Mouse (Mus musculus) forebrain, embryonic 16.5 days (tissue): ENCODE results near the gene Mylpf. TPM values are rescaled to one million over a fixed set of nuclear protein-coding genes. Genes with fewer than 3 reads are reported as not detected.

Experiments used
- ATAC-seq: fragments of 200-750 bp; cut with Nextera tagmentation; 2 replicates; pipeline ENCODE4 v1.8.0; 2017; ENCODE audit warnings: mild to moderate bottlenecking, moderate library complexity
- H3K27ac ChIP-seq: fragments of 300-500 bp; sonication (generic); 2 replicates; pipeline ENCODE4 v1.5.1; 2014; ENCODE audit warnings: low read length, control low read depth
- H3K27me3 ChIP-seq: fragments of 300-500 bp; sonication (generic); replicated peaks from 2 replicates; pipeline ENCODE4 v1.6.1; 2014; ENCODE audit warnings: low read length; ENCODE audit not compliant: control insufficient read depth, insufficient read depth
- H3K36me3 ChIP-seq: fragments of 300-500 bp; sonication (generic); 2 replicates; pipeline ENCODE4 v1.6.1; 2014; ENCODE audit not compliant: control insufficient read depth, insufficient read depth
- H3K4me1 ChIP-seq: fragments of 300-500 bp; sonication (generic); replicated peaks from 2 replicates; pipeline ENCODE4 v1.6.1; 2014; ENCODE audit warnings: low read length; ENCODE audit not compliant: control insufficient read depth, insufficient read depth
- H3K4me2 ChIP-seq: fragments of 300-500 bp; sonication (generic); 2 replicates; pipeline ENCODE4 v1.6.1; 2014; ENCODE audit warnings: mild to moderate bottlenecking, low read length, control low read depth
- H3K4me3 ChIP-seq: fragments of 300-500 bp; sonication (generic); replicated peaks from 2 replicates; pipeline ENCODE4 v1.5.1; 2014; ENCODE audit warnings: mild to moderate bottlenecking, low read length, control low read depth
- H3K9ac ChIP-seq: fragments of 300-500 bp; sonication (generic); replicated peaks from 2 replicates; pipeline ENCODE4 v1.6.1; 2014; ENCODE audit warnings: low read depth, low read length, control low read depth
- H3K9me3 ChIP-seq: fragments of 300-500 bp; sonication (generic); 2 replicates; pipeline ENCODE4 v1.6.1; 2016; ENCODE audit warnings: low read length; ENCODE audit not compliant: control insufficient read depth
- WGBS: fragments of 180-500 bp; shearing (Covaris S2); extraction: QIAGEN DNeasy Blood & Tissue Kit; methylation state at CpG from one replicate; pipeline ENCODE4 v1.1.7; 2014; 5-methylcytosine and 5-hydroxymethylcytosine counted together
- polyA plus RNA-seq: library from polyadenylated mRNA; unstranded; fragments of >200 nt; fragmentation: Nextera tagmentation; extraction: Ambion mirVana; gene quantifications from 2 replicates; pipeline ENCODE4 v1.2.1, GENCODE M21; 2015

The Mylpf gene
- polyA plus RNA-seq, 1 experiment from 2014 or later = 4.1 TPM

GRCm38 (mm10) chr7:127220440-127220839 is 11.8 kb downstream of the Mylpf start:
- 84% methylated on average over 6 of the region's 6 CpGs for WGBS

DNA sequence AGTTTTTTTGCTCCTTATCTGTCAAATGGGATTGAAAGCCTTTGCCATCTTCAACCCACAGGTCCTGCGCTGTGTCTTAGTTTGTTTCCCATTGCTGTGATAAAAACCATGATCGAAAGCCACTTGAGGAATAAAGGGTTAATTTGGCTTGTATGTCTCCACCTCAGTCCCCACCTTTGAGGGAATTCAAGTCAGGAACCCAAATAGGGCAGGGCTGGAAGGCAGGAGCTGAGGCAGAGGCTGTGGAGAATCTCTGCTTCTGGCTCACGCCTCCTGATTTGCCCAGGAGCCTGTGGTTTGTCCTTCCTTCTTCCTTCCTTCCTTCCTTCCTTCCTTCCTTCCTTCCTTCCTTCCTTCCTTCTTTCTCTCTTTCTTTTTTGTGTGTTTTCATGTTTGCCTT is 14.4 kb downstream of the Mylpf start:
- Histone ChIP-seq H3K36me3 (no peaks in the 10 kb centered on the region), H3K9ac (no peak overlapping the region), H3K4me1 (no peaks in the 10 kb centered on the region), H3K4me2 (no peak overlapping the region), H3K4me3 (no peak overlapping the region), H3K27ac (no peak overlapping the region), H3K27me3 (no peaks in the 10 kb centered on the region), H3K9me3 (no peaks in the 10 kb centered on the region)
- 99% methylated on average over 3 of the region's 3 CpGs for WGBS
- no peak for ATAC-seq

More at GRCm38 (mm10) chr7:127220440-127220839, 11.8 kb downstream of the Mylpf start:
- Histone ChIP-seq H3K4me2 (no peak overlapping the region), H3K27me3 (no peaks in the 10 kb centered on the region), H3K9ac (no peak overlapping the region), H3K27ac (no peak overlapping the region), H3K36me3 (no peaks in the 10 kb centered on the region), H3K9me3 (no peaks in the 10 kb centered on the region), H3K4me1 (no peaks in the 10 kb centered on the region), H3K4me3 (no peak overlapping the region)
- no peak for ATAC-seq

DNA sequence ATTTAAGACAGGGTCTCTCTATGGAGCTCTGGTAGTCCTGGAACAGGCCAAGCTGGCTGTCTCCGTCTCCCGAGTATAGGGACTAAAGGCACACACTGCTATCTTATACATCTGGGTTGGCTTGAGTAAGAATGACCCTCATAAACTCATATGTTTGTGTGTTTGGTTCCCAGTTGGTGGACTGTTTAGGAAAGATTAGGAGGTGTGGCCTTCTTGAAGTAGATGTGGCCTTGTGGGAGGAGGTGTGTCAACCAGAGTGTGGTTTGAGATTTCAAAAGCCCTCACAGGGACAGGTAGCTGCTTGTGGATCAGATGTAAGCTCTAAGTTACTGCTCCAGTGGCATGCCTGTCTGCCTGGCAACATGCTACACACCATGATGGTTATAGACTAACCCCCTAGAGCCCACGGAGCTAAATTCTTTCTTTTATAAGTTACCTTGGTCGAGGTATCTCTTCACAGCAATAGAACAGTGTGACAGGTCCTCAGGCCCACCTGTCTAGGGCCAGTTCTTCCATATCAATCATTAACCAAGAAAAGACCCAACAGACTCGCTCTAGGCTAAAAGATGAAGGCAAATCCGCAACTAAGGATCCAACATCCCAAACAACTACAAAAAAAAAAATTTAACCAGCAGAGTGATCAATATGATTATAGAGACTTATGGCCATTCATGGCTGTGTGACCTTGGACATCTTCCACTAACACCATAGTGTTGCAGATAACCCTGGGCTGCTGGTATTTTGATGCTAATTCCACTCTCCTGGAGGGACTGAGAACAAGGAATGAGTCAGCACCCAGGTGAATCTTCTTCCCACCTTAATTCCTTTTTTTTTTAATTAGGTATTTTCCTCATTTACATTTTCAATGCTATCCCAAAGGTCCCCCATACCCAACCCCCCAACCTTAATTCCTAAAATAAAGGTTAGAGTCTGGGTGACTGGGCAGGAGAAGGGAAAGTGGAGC is 15.1 kb downstream of the Mylpf start:
- WGBS = 93% methylated on average over 6 of the region's 6 CpGs
- Histone ChIP-seq H3K9ac (no peak overlapping the region), H3K4me1 (no peaks in the 10 kb centered on the region), H3K4me2 (no peak overlapping the region), H3K9me3 (no peaks in the 10 kb centered on the region), H3K4me3 (no peak overlapping the region), H3K27ac (no peak overlapping the region), H3K36me3 (no peaks in the 10 kb centered on the region), H3K27me3 (no peaks in the 10 kb centered on the region)
- no peak for ATAC-seq

GRCm38 (mm10) chr7:127224616-127225015 is 15.9 kb downstream of the Mylpf start:
- Histone ChIP-seq H3K4me2 (no peak overlapping the region), H3K9me3 (no peaks in the 10 kb centered on the region), H3K4me3 (no peak overlapping the region), H3K27me3 (no peaks in the 10 kb centered on the region), H3K4me1 (peaks cover under 1% of the 10 kb centered on the region; the same call in 1 of the 2 replicates), H3K36me3 (no peaks in the 10 kb centered on the region), H3K9ac (no peak overlapping the region), H3K27ac (no peak overlapping the region)
- 92% methylated on average over 6 of the region's 6 CpGs for WGBS
- ATAC-seq = no peak

DNA sequence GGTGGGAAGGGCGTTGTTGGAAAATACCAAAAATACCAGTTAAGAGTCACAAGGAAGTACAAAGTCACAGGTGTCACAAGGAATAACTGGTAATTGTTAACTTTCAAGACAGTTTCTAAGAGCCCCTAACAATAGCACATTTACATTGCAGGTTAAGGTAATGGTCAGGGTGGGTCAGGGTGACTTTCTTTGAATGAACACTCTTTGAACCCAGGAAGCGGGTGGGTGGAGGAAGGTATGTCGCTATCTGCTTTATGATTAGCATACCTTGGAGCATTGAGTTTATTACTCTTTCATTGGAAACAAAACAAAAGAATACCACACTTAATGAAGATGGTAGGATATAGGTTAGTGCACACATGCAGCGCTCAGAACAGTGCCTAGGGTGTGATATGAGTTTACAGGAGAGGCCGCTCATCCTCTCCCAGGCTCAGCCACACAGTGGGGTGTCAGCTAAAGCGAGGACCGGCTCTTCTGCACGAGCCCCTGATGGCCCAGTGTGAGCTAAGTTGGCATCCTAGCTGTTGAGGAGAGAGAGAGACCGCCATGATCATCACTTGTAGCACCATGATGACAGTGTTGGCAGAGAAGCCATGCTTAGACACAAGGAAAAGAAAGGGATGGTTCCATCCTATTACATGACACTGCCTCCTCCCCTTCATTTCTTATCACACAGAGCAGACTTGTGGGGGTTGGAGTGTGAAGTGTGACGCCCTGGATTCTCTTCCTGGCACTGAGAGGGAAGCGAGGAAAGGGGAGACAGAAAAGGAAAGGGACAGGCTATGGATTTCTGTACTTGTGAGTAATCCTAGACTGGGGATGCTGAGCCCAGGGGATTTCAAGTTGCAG is 16.7 kb downstream of the Mylpf start:
- no peaks in the 10 kb centered on the region for H3K36me3 ChIP-seq
- no peak overlapping the region for H3K27ac ChIP-seq
- H3K4me2 ChIP-seq = no peak overlapping the region
- no peak for ATAC-seq
- WGBS = 89% methylated on average over 11 of the region's 11 CpGs
- H3K27me3 ChIP-seq = no peaks in the 10 kb centered on the region
- H3K4me3 ChIP-seq = no peak overlapping the region
- H3K9me3 ChIP-seq = no peaks in the 10 kb centered on the region
- no peak overlapping the region for H3K9ac ChIP-seq
- peaks cover 8% of the 10 kb centered on the region for H3K4me1 ChIP-seq

- no peak overlapping the region for H3K27ac ChIP-seq
- H3K4me1 ChIP-seq = peaks cover 23% of the 10 kb centered on the region
- no peaks in the 10 kb centered on the region for H3K36me3 ChIP-seq
- no peaks in the 10 kb centered on the region for H3K9me3 ChIP-seq
- no peak overlapping the region for H3K9ac ChIP-seq
- H3K27me3 ChIP-seq = no peaks in the 10 kb centered on the region
- H3K4me3 ChIP-seq = no peak overlapping the region
- no peak overlapping the region for H3K4me2 ChIP-seq
- no peak for ATAC-seq
- WGBS = 69% methylated on average over 4 of the region's 4 CpGs
Measured at GRCm38 (mm10) chr7:127228615-127229303, 20.1 kb downstream of the Mylpf start.

DNA sequence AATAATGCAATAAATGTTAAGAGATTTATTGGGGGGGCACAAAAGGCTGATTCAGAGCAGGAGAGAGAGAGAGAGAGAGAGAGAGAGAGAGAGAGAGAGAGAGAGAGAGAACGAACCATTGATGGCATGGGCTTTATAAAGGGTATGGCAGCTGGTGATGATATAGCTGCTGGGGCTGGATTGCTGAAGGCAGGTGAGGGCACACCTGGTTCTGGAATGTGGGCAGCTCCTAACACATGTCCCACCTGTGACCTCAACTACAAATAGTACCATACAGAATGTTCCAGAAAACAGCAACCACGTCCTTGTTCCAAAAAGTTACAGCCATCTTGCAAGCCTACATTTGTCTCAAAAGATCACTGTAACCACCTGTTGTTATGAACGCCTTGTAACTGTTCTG is 22.7 kb downstream of the Mylpf start:
- no peak overlapping the region for H3K27ac ChIP-seq
- H3K4me1 ChIP-seq = peaks cover 34% of the 10 kb centered on the region
- 62% methylated on average over 3 of the region's 3 CpGs for WGBS
- H3K4me3 ChIP-seq = peak overlapping the region; percentile 85
- H3K9me3 ChIP-seq = no peaks in the 10 kb centered on the region
- H3K9ac ChIP-seq = peak overlapping the region; percentile 96
- no peak for ATAC-seq
- peak overlapping the region; percentile 99 for H3K4me2 ChIP-seq
- peaks cover 12% of the 10 kb centered on the region for H3K36me3 ChIP-seq
- no peaks in the 10 kb centered on the region for H3K27me3 ChIP-seq

DNA sequence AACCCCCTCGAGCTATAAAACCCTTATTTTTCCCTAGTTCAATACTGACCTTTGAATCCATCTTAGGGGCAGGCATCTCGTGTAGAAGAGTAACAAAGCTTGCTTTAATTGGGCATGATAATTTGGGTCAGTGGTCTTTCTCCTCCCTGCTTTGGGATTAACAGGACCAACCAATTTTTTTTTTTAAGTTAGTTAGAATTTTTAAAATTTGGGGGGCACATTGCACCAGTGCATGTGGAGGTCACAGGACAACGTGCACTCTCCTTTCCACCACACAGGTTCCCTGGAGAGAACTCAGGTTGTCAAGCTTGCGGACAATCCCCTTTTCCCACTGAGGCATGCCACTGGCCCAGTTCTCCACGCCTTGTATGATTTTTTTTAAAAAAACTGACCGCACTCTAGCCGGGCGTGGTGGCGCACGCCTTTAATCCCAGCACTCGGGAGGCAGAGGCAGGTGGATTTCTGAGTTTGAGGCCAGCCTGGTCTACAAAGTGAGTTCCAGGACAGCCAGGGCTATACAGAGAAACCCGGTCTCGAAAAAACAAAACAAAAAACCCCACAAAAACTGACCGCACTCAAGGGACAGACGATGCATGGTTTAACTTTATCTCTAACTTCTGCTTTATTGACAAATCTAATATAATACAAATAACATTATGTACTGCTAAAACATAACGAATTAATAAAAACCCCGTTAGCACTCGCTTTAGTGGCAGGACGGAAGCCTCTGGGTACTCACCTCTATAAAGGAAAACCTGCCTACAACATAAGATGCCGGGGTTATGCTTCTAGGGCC is 23.3 kb downstream of the Mylpf start:
- Histone ChIP-seq H3K4me1 (peaks cover 34% of the 10 kb centered on the region), H3K27me3 (no peaks in the 10 kb centered on the region), H3K9me3 (no peaks in the 10 kb centered on the region), H3K27ac (peak overlapping the region; percentile 100), H3K36me3 (peaks cover 19% of the 10 kb centered on the region), H3K9ac (peak overlapping the region; percentile 96), H3K4me2 (peak overlapping the region; percentile 99), H3K4me3 (peak overlapping the region; percentile 85)
- WGBS = 3% methylated on average over 20 of the region's 20 CpGs
- ATAC-seq = no peak
